8 mouse cellular contexts compared by ENCODE assay signal in the genomic region with DNA sequence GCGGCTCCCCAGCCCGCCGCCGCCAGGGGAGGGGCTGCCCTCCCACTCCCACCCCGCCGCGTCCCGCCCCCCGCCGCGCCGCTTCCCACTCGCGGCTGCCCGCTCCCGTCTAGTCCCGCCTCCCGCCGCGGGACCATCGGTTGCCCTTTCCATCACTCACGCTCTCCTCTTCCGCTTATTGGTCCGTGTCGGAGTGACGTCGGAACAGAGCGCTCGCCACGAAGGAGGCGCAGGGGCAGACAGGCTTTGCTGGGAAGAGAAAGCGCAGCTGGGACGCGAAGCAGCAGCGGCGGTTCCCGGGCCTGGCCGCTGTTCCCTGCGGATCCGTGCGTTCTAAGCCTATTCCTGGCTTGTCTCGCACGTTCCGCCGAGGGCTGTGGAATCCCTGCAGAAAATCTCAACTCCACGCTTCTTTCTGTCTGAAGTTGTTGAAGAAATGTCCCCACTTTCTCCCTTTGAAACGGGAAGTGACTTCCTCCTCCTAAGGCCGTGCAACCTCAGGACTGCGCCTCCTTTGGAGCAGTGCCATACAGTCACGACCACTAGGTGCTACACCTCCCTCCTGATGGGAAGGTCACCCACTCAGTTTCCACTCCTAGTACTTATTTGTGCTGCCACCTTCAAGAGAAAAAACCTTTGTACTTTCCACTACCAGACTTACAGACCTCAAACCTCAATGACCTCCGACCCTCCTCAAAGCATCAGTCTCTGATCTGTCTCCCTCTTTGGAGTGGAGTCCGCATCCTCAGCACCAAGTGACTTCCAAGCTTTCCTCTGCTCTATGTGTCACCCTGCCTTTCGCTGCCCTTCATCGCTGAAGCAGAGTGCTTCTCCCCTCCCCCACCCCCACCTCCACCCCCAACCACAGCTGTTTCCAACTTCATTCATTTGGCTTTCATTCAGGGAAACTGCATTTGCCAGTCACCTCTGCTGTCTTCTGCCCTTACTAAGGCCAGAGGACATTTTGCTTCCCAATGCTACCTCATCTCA. TPM values are rescaled to one million over a fixed set of nuclear protein-coding genes. Genes with fewer than 3 reads are reported as not detected.
A peak's percentile ranks its signal among the peaks of the same experiment; 100 is the strongest.
DNase-seq lines count a peak whose midpoint lies in the region; ATAC-seq and TF ChIP-seq lines count a peak whose summit lies in the region.

Gene Tmtc4, minus strand, starts transcription at position 810 of the 990 bp plus-strand sequence.

- H3K4me3 ChIP-seq in bone marrow macrophage, adult 2 months (ENCODE audit: insufficient read depth, low read length) = peak within 1 kb of the TSS; percentile 84
- H3K4me3 ChIP-seq in embryonic fibroblast, embryonic 13.5 days (ENCODE audit: insufficient read depth, low read length) = peak within 1 kb of the TSS; percentile 66
- H3K4me3 ChIP-seq in kidney, embryonic 14.5 days (ENCODE audit: low read length) = peak within 1 kb of the TSS; percentile 81
- H3K4me3 ChIP-seq in limb, embryonic 15.5 days = peak within 1 kb of the TSS; percentile 60

- peak within 1 kb of the TSS; percentile 60 for H3K27ac ChIP-seq in bone marrow macrophage, adult 2 months (ENCODE audit: insufficient read depth, low read depth, low read length)
- peak within 1 kb of the TSS; percentile 76 for H3K27ac ChIP-seq in embryonic fibroblast, embryonic 13.5 days (ENCODE audit: insufficient read depth, low read length)
- peak within 1 kb of the TSS; percentile 93 for H3K27ac ChIP-seq in kidney, embryonic 14.5 days (ENCODE audit: low read depth, low read length)
- H3K27ac ChIP-seq in limb, embryonic 15.5 days = peak within 1 kb of the TSS; percentile 93

- TF ChIP-seq POLR2A in bone marrow macrophage, adult 2 months (IDR thresholded peaks at IDR 0.05; ENCODE audit: borderline replicate concordance, low read depth, low read length) = no peak
- TF ChIP-seq POLR2A in embryonic fibroblast, embryonic 13.5 days (IDR thresholded peaks at IDR 0.05; ENCODE audit: low read depth, low read length) = peak; percentile 97

- peak; percentile 99 for ATAC-seq in kidney, embryonic 14.5 days (ENCODE audit: low FRiP score, low TSS enrichment)
- ATAC-seq in limb, embryonic 15.5 days (ENCODE audit: insufficient number of reproducible peaks, low FRiP score, low TSS enrichment, low read depth) = peak; percentile 96

- WGBS in kidney, embryonic 14.5 days = 1% methylated on average over 42 of the region's 54 CpGs
- under 1% methylated on average over 50 of the region's 54 CpGs for WGBS in limb, embryonic 15.5 days

- H3K9me3 ChIP-seq in kidney, embryonic 14.5 days (ENCODE audit: control insufficient read depth, low read length) = no peaks in the 10 kb centered on the region
- no peaks in the 10 kb centered on the region for H3K9me3 ChIP-seq in limb, embryonic 15.5 days

- DNase-seq in A20 (ENCODE audit: low read depth, low spot score) = peak; percentile 95
- DNase-seq in heart, adult 9 months (ENCODE audit: low spot score in 2 of 2) = peak; percentile 95
- DNase-seq in monocyte, adult 2 months (ENCODE audit: low read depth in 1 of 2, low spot score in 2 of 2) = peak; percentile 46 to 80
- peak; percentile 87 to 91 for DNase-seq in spleen, postnatal 4 days (ENCODE audit: low spot score in 2 of 2)

- peaks cover 5% of the 10 kb centered on the region; the same call in 1 of the 2 replicates for H3K4me1 ChIP-seq in bone marrow macrophage, adult 2 months (ENCODE audit: control insufficient read depth, insufficient read depth, low read length)
- no peaks in the 10 kb centered on the region for H3K4me1 ChIP-seq in embryonic fibroblast, embryonic 13.5 days (ENCODE audit: control insufficient read depth, insufficient read depth, low read length)
- peaks cover 15% of the 10 kb centered on the region for H3K4me1 ChIP-seq in kidney, embryonic 14.5 days (ENCODE audit: control insufficient read depth, insufficient read depth, low read length)
- H3K4me1 ChIP-seq in limb, embryonic 15.5 days = peaks cover 17% of the 10 kb centered on the region

- no peaks in the 10 kb centered on the region for H3K36me3 ChIP-seq in kidney, embryonic 14.5 days (ENCODE audit: control insufficient read depth, insufficient read depth, low read length)
- no peaks in the 10 kb centered on the region for H3K36me3 ChIP-seq in limb, embryonic 15.5 days

- peak within 1 kb of the TSS; percentile 89 for H3K9ac ChIP-seq in kidney, embryonic 14.5 days (ENCODE audit: low read depth, low read length)
- H3K9ac ChIP-seq in limb, embryonic 15.5 days = peak within 1 kb of the TSS; percentile 56

- no peaks in the 10 kb centered on the region for H3K27me3 ChIP-seq in kidney, embryonic 14.5 days (ENCODE audit: control insufficient read depth, insufficient read depth, low read length)
- H3K27me3 ChIP-seq in limb, embryonic 15.5 days = no peaks in the 10 kb centered on the region

- peak within 1 kb of the TSS; percentile 76 for H3K4me2 ChIP-seq in kidney, embryonic 14.5 days (replicated peaks; ENCODE audit: low read depth, low read length)
- H3K4me2 ChIP-seq in limb, embryonic 15.5 days = peak within 1 kb of the TSS; percentile 87

- no peak for TF ChIP-seq CTCF in bone marrow macrophage, adult 2 months (IDR thresholded peaks at IDR 0.05; ENCODE audit: low read depth, low read length)
- peak; percentile 29; the same call in 1 of the 2 replicates for TF ChIP-seq CTCF in embryonic fibroblast, embryonic 13.5 days (IDR thresholded peaks at IDR 0.05; ENCODE audit: borderline replicate concordance, insufficient read depth, low read length)

RNA-seq across cellular contexts. Expression of gene Tmtc4, which starts in this region (rescaled TPM):
- polyA plus RNA-seq in bone marrow macrophage, adult 2 months (2012; ENCODE audit: insufficient read depth, insufficient read length, missing spikeins) = 3.8 and 6.7 TPM in 2 replicates
- 27.9 and 33.0 TPM in 2 replicates for polyA plus RNA-seq in embryonic fibroblast, embryonic 13.5 days (2011; ENCODE audit: insufficient read length, low read depth, missing spikeins)
- polyA plus RNA-seq in kidney, embryonic 14.5 days (2014; fragmentation: Nextera tagmentation; extraction: Ambion mirVana) = 37.6 and 50.7 TPM in 2 replicates
- polyA plus RNA-seq in limb, embryonic 15.5 days (2015; fragmentation: Nextera tagmentation; extraction: Ambion mirVana) = 18.7 and 21.7 TPM in 2 replicates

Comparison
In these comparisons a context has a peak if more than half of its experiments do, and no peak if none do; other contexts are left out.
1. Peak in every context shown above with its lines: DNase-seq, ATAC-seq, H3K4me3 ChIP-seq and H3K27ac ChIP-seq.